Mouse (Mus musculus) adrenal gland, postnatal 10 days (tissue): ENCODE data around the gene Hist2h4. TPM values are rescaled to one million over a fixed set of nuclear protein-coding genes. Genes with fewer than 3 reads are reported as not detected.

Experiments used
- DNase-seq: peaks from one replicate; pipeline ENCODE4 v3.0.0; 2021; ENCODE audit warnings: mixed read lengths
- microRNA-seq: library from miRNA; unstranded; fragments of <30 nt; microRNA quantifications from one replicate; pipeline ENCODE4 v1.2.0, GENCODE M21; 2021
- total RNA-seq, 2 experiments: library from RNA; stranded (reverse); gene quantifications; 2 replicates each; pipeline ENCODE4 v1.2.3; 2021

Hist2h4 gene
- total RNA-seq, 2 experiments from 2014 or later, result 71.1 to 77.9 TPM

- peak; percentile 37 for DNase-seq
These were observed 41.5 kb downstream of the Hist2h4 start for GRCm38 (mm10) chr3:96221640-96222038.

GRCm38 (mm10) chr3:96220765-96221639 lies 42.1 kb downstream of the Hist2h4 start, which contains the start of the genes Hist2h2ac and Hist2h2be:
Gene Hist2h2ac, minus strand, starts transcription at chr3:96220880.
Gene Hist2h2be, plus strand, starts transcription at chr3:96221119.
- DNase-seq, result peak; percentile 91

GRCm38 (mm10) chr3:96220131-96220764 lies 42.9 kb downstream of the Hist2h4 start:
- peak; percentile 35 for DNase-seq

GRCm38 (mm10) chr3:96219661-96220130 lies 43.4 kb downstream of the Hist2h4 start, which contains the start of the genes Bola1 and Hist2h2ab:
Gene Bola1, minus strand, starts transcription at chr3:96219709.
Gene Hist2h2ab, plus strand, starts transcription at chr3:96219865.
- DNase-seq, result peak; percentile 79

- DNase-seq, result peak; percentile 36
These were observed 43.9 kb downstream of the Hist2h4 start for GRCm38 (mm10) chr3:96219191-96219641.

Small RNAs within 50 kb of the gene (microRNA-seq; reads per million reads assigned to microRNA genes)
- not detected for gene Gm44492
- not detected for gene Gm47311
- gene Gm47313, result not detected

Other genes with a start within 250 kb of the Hist2h4 start
- gene Vps45, start 204.8 kb downstream of the Hist2h4 start, total RNA-seq, result 10 to 100 TPM; 31.7 to 35.0 TPM
- 10 to 100 TPM; 32.3 to 33.4 TPM for gene Otud7b, start 158.8 kb downstream of the Hist2h4 start, total RNA-seq
- 10 to 100 TPM; 13.0 to 17.1 TPM for gene Mtmr11, start 101.3 kb downstream of the Hist2h4 start, total RNA-seq
- 10 to 100 TPM; 50.4 to 50.9 TPM for gene Sf3b4, start 91.0 kb downstream of the Hist2h4 start, total RNA-seq
- 10 to 100 TPM in 1 of 2 experiments, 1 to 10 TPM in 1; 9.5 to 14.2 TPM for gene Sv2a, start 82.2 kb downstream of the Hist2h4 start, total RNA-seq
- gene Bola1, start 43.6 kb downstream of the Hist2h4 start, total RNA-seq, result 10 to 100 TPM; 28.6 to 31.3 TPM
- 10 to 100 TPM; 17.5 to 21.2 TPM for gene Hist2h2ab, start 43.4 kb downstream of the Hist2h4 start, total RNA-seq
- gene Hist2h2ac, start 42.4 kb downstream of the Hist2h4 start, total RNA-seq, result 100 to 1,000 TPM; 154 to 170 TPM
- gene Hist2h2be, start 42.2 kb downstream of the Hist2h4 start, total RNA-seq, result 10 to 100 TPM in 1 of 2 experiments, 1 to 10 TPM in 1; 6.9 to 10.8 TPM
- 100 to 1,000 TPM; 135 to 152 TPM for gene Hist2h3c2, start 24.2 kb downstream of the Hist2h4 start, total RNA-seq
- 1,000 to 10,000 TPM in 1 of 2 experiments, 100 to 1,000 TPM in 1; 944 to 1,071 TPM for gene Hist2h2aa2, start 23.0 kb downstream of the Hist2h4 start, total RNA-seq
- 10 to 100 TPM; 27.3 to 37.4 TPM for gene Hist2h2aa1, start 17.8 kb downstream of the Hist2h4 start, total RNA-seq
- under 1 TPM in 1 of 2 experiments, not detected in 1; 0.39 TPM for gene Hist2h3c1, start 16.6 kb downstream of the Hist2h4 start, total RNA-seq
- 100 to 1,000 TPM; 500 to 681 TPM for gene Hist2h3b, start 5.3 kb upstream of the Hist2h4 start, total RNA-seq
- gene Hist2h2bb, start 6.4 kb upstream of the Hist2h4 start, total RNA-seq, result 100 to 1,000 TPM; 491 to 635 TPM
- under 1 TPM; 0.84 to 0.88 TPM for gene Fcgr1, start 30.7 kb upstream of the Hist2h4 start, total RNA-seq
- not detected for gene BC107364, start 189.0 kb upstream of the Hist2h4 start, total RNA-seq